Mouse (Mus musculus) testis, adult 2 months (tissue): ENCODE results near the gene Fkbp3.

ENCODE experiments used
- CTCF ChIP-seq: fragments of 200-500 bp; IDR thresholded peaks from 2 replicates; pipeline ENCODE4 v1.5.1; 2012; ENCODE audit warnings: low read depth, mild to moderate bottlenecking, inconsistent platforms, low read length, moderate library complexity; ENCODE audit not compliant: control insufficient read depth, insufficient read depth, insufficient replicate concordance
- POLR2A ChIP-seq: fragments of 200-500 bp; IDR thresholded peaks from 2 replicates; pipeline ENCODE4 v1.6.1; 2012; ENCODE audit warnings: low read depth, mild to moderate bottlenecking, inconsistent platforms, low read length, moderate library complexity; ENCODE audit not compliant: control insufficient read depth

- TF ChIP-seq CTCF (no peak), POLR2A (peak; percentile 82)
These were observed 1.4 kb upstream of the Fkbp3 start, which contains the start of gene Fancm for GRCm38 (mm10) chr12:65075085-65075732.
